Mouse (Mus musculus) T-helper 2 cell (primary cell): ENCODE data around the gene Trf.

Experiments used
- in situ Hi-C: fragments of 300-600 bp; cut with MboI, MseI; formaldehyde crosslinking; loops from one replicate; pipeline ENCODE4 v1.15.1; 2025; ENCODE audit warnings: high pct_unique_total_duplicates

Trf gene

GRCm38 (mm10) chr9:103224721-103225120 lies 5.5 kb downstream of the Trf start:
- in situ Hi-C loops = loop anchor here (5.0 kb wide), 1 partner anchor 68 kb away; no protein-coding TSS in a partner anchor

GRCm38 (mm10) chr9:103214281-103214680 lies 16.0 kb downstream of the Trf start:
- in situ Hi-C loops = no loop called here

GRCm38 (mm10) chr9:103213631-103214030 lies 16.6 kb downstream of the Trf start:
- in situ Hi-C loops = no loop called here

GRCm38 (mm10) chr9:103212654-103213420 lies 17.4 kb downstream of the Trf start:
- in situ Hi-C loops = no loop called here

GRCm38 (mm10) chr9:103208802-103209423 lies 21.3 kb downstream of the Trf start:
- in situ Hi-C loops = loop anchor here (10.0 kb wide), 1 partner anchor 96 kb away; the partner anchor contains the start of genes 1300017J02Rik and Topbp1

- in situ Hi-C loops = loop anchor here (10.0 kb wide), 1 partner anchor 97 kb away; the partner anchor contains the start of genes 1300017J02Rik and Topbp1
Measured at GRCm38 (mm10) chr9:103207846-103208245, 22.4 kb downstream of the Trf start.

GRCm38 (mm10) chr9:103205786-103206185 lies 24.5 kb downstream of the Trf start:
- in situ Hi-C loops = loop anchor here (10.0 kb wide), 1 partner anchor 99 kb away; the partner anchor contains the start of genes 1300017J02Rik and Topbp1

GRCm38 (mm10) chr9:103201561-103202260 lies 28.5 kb downstream of the Trf start, which contains the start of gene Srprb:
Srprb (minus strand) TSS chr9:103202137.
- in situ Hi-C loops = loop anchor here (5.0 to 10.0 kb wide), 2 partner anchors 89 to 103 kb away; partner anchors contain the start of genes 1300017J02Rik, Rab6b and Topbp1

GRCm38 (mm10) chr9:103188416-103188815 lies 41.8 kb downstream of the Trf start:
- in situ Hi-C loops = no loop called here

GRCm38 (mm10) chr9:103186747-103187146 lies 43.5 kb downstream of the Trf start:
- in situ Hi-C loops = no loop called here

- in situ Hi-C loops = no loop called here
Measured at GRCm38 (mm10) chr9:103185946-103186345, 44.3 kb downstream of the Trf start.

GRCm38 (mm10) chr9:103184855-103185254 lies 45.4 kb downstream of the Trf start:
- in situ Hi-C loops = no loop called here

- in situ Hi-C loops = no loop called here
Measured at GRCm38 (mm10) chr9:103181886-103182285, 48.4 kb downstream of the Trf start.

GRCm38 (mm10) chr9:103180807-103181565 lies 49.3 kb downstream of the Trf start:
- in situ Hi-C loops = no loop called here

- in situ Hi-C loops = no loop called here
Measured at GRCm38 (mm10) chr9:103180303-103180702, 49.9 kb downstream of the Trf start.

GRCm38 (mm10) chr9:103175692-103176091 lies 54.6 kb downstream of the Trf start:
- in situ Hi-C loops = no loop called here

GRCm38 (mm10) chr9:103174771-103175519 lies 55.3 kb downstream of the Trf start:
- in situ Hi-C loops = no loop called here

- in situ Hi-C loops = no loop called here
Measured at GRCm38 (mm10) chr9:103168771-103169170, 61.5 kb downstream of the Trf start.

- in situ Hi-C loops = no loop called here
Measured at GRCm38 (mm10) chr9:103168046-103168445, 62.2 kb downstream of the Trf start.

GRCm38 (mm10) chr9:103163806-103164205 lies 66.4 kb downstream of the Trf start:
- in situ Hi-C loops = no loop called here
